Mouse (Mus musculus) testis, adult 2 months (tissue): ENCODE results near the gene Gnl1.

Experiments
- CTCF ChIP-seq: fragments of 200-500 bp; IDR thresholded peaks from 2 replicates; pipeline ENCODE4 v1.5.1; 2012; ENCODE audit warnings: low read depth, mild to moderate bottlenecking, inconsistent platforms, low read length, moderate library complexity; ENCODE audit not compliant: control insufficient read depth, insufficient read depth, insufficient replicate concordance
- POLR2A ChIP-seq: fragments of 200-500 bp; IDR thresholded peaks from 2 replicates; pipeline ENCODE4 v1.6.1; 2012; ENCODE audit warnings: low read depth, mild to moderate bottlenecking, inconsistent platforms, low read length, moderate library complexity; ENCODE audit not compliant: control insufficient read depth

GRCm38 (mm10) chr17:36017046-36017445, 37.4 kb downstream of the Gnl1 start:
- TF ChIP-seq POLR2A (no peak), CTCF (no peak)
